Mouse (Mus musculus) hindbrain, embryonic 11.5 days (tissue): ENCODE measurements around the gene Serhl. TPM values are rescaled to one million over a fixed set of nuclear protein-coding genes. Genes with fewer than 3 reads are reported as not detected.

Experiments
- polyA plus RNA-seq: library from polyadenylated mRNA; unstranded; fragments of >200 nt; fragmentation: Nextera tagmentation; extraction: Ambion mirVana; gene quantifications from 2 replicates; pipeline ENCODE4 v1.2.1, GENCODE M21; 2014

Gene Serhl
- polyA plus RNA-seq, 1 experiment from 2014 or later: 40.2 TPM

Other genes with a start within 250 kb of the Serhl start
- gene Tcf20, start 101.6 kb upstream of the Serhl start, polyA plus RNA-seq: 12.6 and 14.8 TPM in 2 replicates
- gene Nfam1, start 56.2 kb upstream of the Serhl start, polyA plus RNA-seq: 2.1 and 2.3 TPM in 2 replicates
- gene Rrp7a, start 33.3 kb downstream of the Serhl start, polyA plus RNA-seq: 54.6 and 63.4 TPM in 2 replicates
- gene Poldip3, start 59.9 kb downstream of the Serhl start, polyA plus RNA-seq: 162 and 163 TPM in 2 replicates
- gene Cyb5r3, start 83.1 kb downstream of the Serhl start, polyA plus RNA-seq: 182 and 205 TPM in 2 replicates
- 1.7 and 1.8 TPM in 2 replicates for gene A4galt, start 162.3 kb downstream of the Serhl start, polyA plus RNA-seq